Mouse (Mus musculus) NIH3T3 (cell line): ENCODE data around the gene Sqstm1.
A peak's percentile ranks its signal among the peaks of the same experiment; 100 is the strongest.

Experiments
- DNase-seq: peaks from one replicate; pipeline ENCODE4 v3.0.0-alpha.2; 2012; ENCODE audit warnings: low read depth

Sqstm1 gene

GRCm38 (mm10) chr11:50211322-50212059 lies 864 bp upstream of the Sqstm1 start:
- peak; percentile 41 for DNase-seq

- DNase-seq: peak; percentile 97
Observed at GRCm38 (mm10) chr11:50210101-50210504, 524 bp downstream of the Sqstm1 start.

- DNase-seq: no peak
Observed at GRCm38 (mm10) chr11:50208039-50208438, 2.6 kb downstream of the Sqstm1 start.

- no peak for DNase-seq
Observed at GRCm38 (mm10) chr11:50207344-50207743, 3.3 kb downstream of the Sqstm1 start.

GRCm38 (mm10) chr11:50206037-50206436 lies 4.6 kb downstream of the Sqstm1 start:
- no peak for DNase-seq

GRCm38 (mm10) chr11:50205434-50205833 lies 5.2 kb downstream of the Sqstm1 start:
- peak; percentile 38 for DNase-seq

GRCm38 (mm10) chr11:50203302-50203827 lies 7.3 kb downstream of the Sqstm1 start:
- no peak for DNase-seq

- no peak for DNase-seq
Observed at GRCm38 (mm10) chr11:50201590-50201989, 9.0 kb downstream of the Sqstm1 start.

GRCm38 (mm10) chr11:50200613-50201012 lies 10.0 kb downstream of the Sqstm1 start:
- DNase-seq: peak; percentile 72

- DNase-seq: no peak
Observed at GRCm38 (mm10) chr11:50198916-50199315, 11.7 kb downstream of the Sqstm1 start.

- no peak for DNase-seq
Observed at GRCm38 (mm10) chr11:50198219-50198846, 12.3 kb downstream of the Sqstm1 start.

- no peak for DNase-seq
Observed at GRCm38 (mm10) chr11:50197500-50197899, 13.1 kb downstream of the Sqstm1 start.

- no peak for DNase-seq
Observed at GRCm38 (mm10) chr11:50194793-50195192, 15.8 kb downstream of the Sqstm1 start.

- DNase-seq: no peak
Observed at GRCm38 (mm10) chr11:50194070-50194469, 16.6 kb downstream of the Sqstm1 start.

- no peak for DNase-seq
Observed at GRCm38 (mm10) chr11:50192278-50192677, 18.3 kb downstream of the Sqstm1 start.

GRCm38 (mm10) chr11:50190362-50190761 lies 20.3 kb downstream of the Sqstm1 start:
- no peak for DNase-seq

GRCm38 (mm10) chr11:50188682-50189081 lies 21.9 kb downstream of the Sqstm1 start:
- no peak for DNase-seq

- DNase-seq: no peak
Observed at GRCm38 (mm10) chr11:50184788-50185187, 25.8 kb downstream of the Sqstm1 start.

GRCm38 (mm10) chr11:50182702-50183101 lies 27.9 kb downstream of the Sqstm1 start:
- DNase-seq: no peak

- no peak for DNase-seq
Observed at GRCm38 (mm10) chr11:50180478-50181231, 30.0 kb downstream of the Sqstm1 start.

GRCm38 (mm10) chr11:50178532-50179488 lies 31.8 kb downstream of the Sqstm1 start:
- peak; percentile 30 for DNase-seq
